In the genomic region with DNA sequence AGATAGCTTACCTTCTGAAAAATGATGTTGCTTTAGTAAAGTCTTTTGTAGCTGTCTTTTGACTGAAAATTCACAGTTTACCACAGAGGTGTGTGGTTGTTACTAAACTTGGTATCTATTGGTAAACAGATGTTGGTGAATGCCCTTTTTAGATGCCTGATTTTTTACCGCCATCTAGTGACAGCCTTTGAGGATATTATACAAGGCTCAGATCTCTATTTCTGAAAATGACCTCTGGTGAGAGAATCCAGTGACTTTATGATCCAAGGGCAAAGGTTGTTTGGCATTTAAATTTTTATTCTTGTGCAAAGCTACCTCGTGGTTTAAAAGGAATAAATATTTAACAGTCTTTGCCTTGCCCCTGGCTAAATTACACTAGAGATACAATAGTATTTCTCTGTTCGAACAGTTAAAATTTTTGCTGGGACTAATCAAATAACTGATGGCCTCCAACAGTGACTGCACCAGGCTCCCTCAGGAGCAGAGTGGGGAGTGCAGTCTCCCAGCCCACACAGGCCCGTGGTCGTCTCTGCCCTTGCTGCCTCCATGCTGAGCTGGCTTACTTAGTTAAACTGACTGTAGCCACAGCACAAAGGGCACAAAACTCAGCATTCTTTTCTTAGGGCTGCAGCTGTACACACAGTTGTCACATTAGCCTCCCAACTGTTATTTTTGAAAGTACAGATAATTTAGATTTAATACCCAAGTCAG, we compare ENCODE assay signal across 9 mouse cellular contexts. TPM values are rescaled to one million over a fixed set of nuclear protein-coding genes. Genes with fewer than 3 reads are reported as not detected.
DNase-seq lines count a peak whose midpoint lies in the region; ATAC-seq and TF ChIP-seq lines count a peak whose summit lies in the region.
"Had no signal": no experiment of that assay in that cellular context is flagged by ENCODE, and none has a peak within 500 bp of the region (broad histone marks: within the 10 kb centered on the region; RNA-seq: fewer than 3 reads in every experiment).

No protein-coding gene starts in this region.

- no peaks in the 10 kb centered on the region for H3K27me3 ChIP-seq in forebrain, postnatal 0 days (ENCODE audit: insufficient read depth, low read length)
- no peaks in the 10 kb centered on the region for H3K27me3 ChIP-seq in forebrain, embryonic 11.5 days (ENCODE audit: control insufficient read depth, insufficient read depth, low read length)
- no peaks in the 10 kb centered on the region for H3K27me3 ChIP-seq in neural tube, embryonic 13.5 days
- no peaks in the 10 kb centered on the region for H3K27me3 ChIP-seq in kidney, postnatal 0 days (ENCODE audit: insufficient read depth, low read length)
- no peaks in the 10 kb centered on the region for H3K27me3 ChIP-seq in stomach, postnatal 0 days (ENCODE audit: control insufficient read depth, insufficient read depth, low read length)
- H3K27me3 ChIP-seq: liver, embryonic 15.5 days had no signal

- TF ChIP-seq CTCF in forebrain, postnatal 0 days (IDR thresholded peaks at IDR 0.05; ENCODE audit: low read depth), result peak; percentile 68
- TF ChIP-seq CTCF in kidney, postnatal 0 days (IDR thresholded peaks at IDR 0.05; ENCODE audit: low read depth), result peak; percentile 77
- TF ChIP-seq CTCF in stomach, postnatal 0 days (IDR thresholded peaks at IDR 0.05; ENCODE audit: low read depth), result peak; percentile 74

- no peak overlapping the region for H3K4me2 ChIP-seq in forebrain, postnatal 0 days (ENCODE audit: low read depth)
- no peak overlapping the region for H3K4me2 ChIP-seq in forebrain, embryonic 11.5 days (ENCODE audit: low read depth, low read length, severe bottlenecking)
- H3K4me2 ChIP-seq in neural tube, embryonic 13.5 days, result no peak overlapping the region
- H3K4me2 ChIP-seq in kidney, postnatal 0 days (ENCODE audit: low read length), result no peak overlapping the region
- no peak overlapping the region for H3K4me2 ChIP-seq in stomach, postnatal 0 days (replicated peaks; ENCODE audit: low read depth)
- H3K4me2 ChIP-seq: liver, embryonic 15.5 days had no signal

- peak; percentile 47; the same call in 1 of the 2 replicates for ATAC-seq in forebrain, postnatal 0 days
- ATAC-seq in forebrain, embryonic 11.5 days (replicated peaks; ENCODE audit: low FRiP score), result no peak
- peak; percentile 72; the same call in 1 of the 2 replicates for ATAC-seq in neural tube, embryonic 13.5 days (ENCODE audit: low read depth)
- peak; percentile 45; the same call in 1 of the 2 replicates for ATAC-seq in kidney, postnatal 0 days (replicated peaks; ENCODE audit: low FRiP score, low read depth)
- no peak for ATAC-seq in stomach, postnatal 0 days (ENCODE audit: low FRiP score, low TSS enrichment)
- no peak for ATAC-seq in erythroblast, adult 5-6 weeks (replicated peaks; ENCODE audit: low FRiP score, poor library complexity, severe bottlenecking)

- H3K4me1 ChIP-seq in forebrain, postnatal 0 days (ENCODE audit: insufficient read depth), result no peaks in the 10 kb centered on the region
- no peaks in the 10 kb centered on the region for H3K4me1 ChIP-seq in forebrain, embryonic 11.5 days (replicated peaks; ENCODE audit: control insufficient read depth, insufficient read depth, low read length)
- peaks cover 4% of the 10 kb centered on the region; the same call in 1 of the 2 replicates for H3K4me1 ChIP-seq in neural tube, embryonic 13.5 days (replicated peaks)
- H3K4me1 ChIP-seq in kidney, postnatal 0 days (replicated peaks; ENCODE audit: insufficient read depth, low read length), result peaks cover 10% of the 10 kb centered on the region
- H3K4me1 ChIP-seq in stomach, postnatal 0 days (replicated peaks; ENCODE audit: control insufficient read depth, insufficient read depth), result no peaks in the 10 kb centered on the region

- no peak overlapping the region for H3K27ac ChIP-seq in forebrain, postnatal 0 days (ENCODE audit: low read depth, low read length)
- H3K27ac ChIP-seq in forebrain, embryonic 11.5 days (ENCODE audit: low read depth, low read length), result no peak overlapping the region
- no peak overlapping the region for H3K27ac ChIP-seq in neural tube, embryonic 13.5 days (replicated peaks)
- peak overlapping the region; percentile 80 for H3K27ac ChIP-seq in kidney, postnatal 0 days
- H3K27ac ChIP-seq in stomach, postnatal 0 days (replicated peaks), result no peak overlapping the region
- H3K27ac ChIP-seq: liver, embryonic 15.5 days had no signal

- TF ChIP-seq EP300 in stomach, postnatal 0 days (optimal IDR thresholded peaks at IDR 0.05), result no peak

- DNase-seq in forebrain, postnatal 0 days, result peak; percentile 56
- DNase-seq in forebrain, embryonic 11.5 days (ENCODE audit: low spot score), result no peak
- DNase-seq in neural tube, embryonic 10.5 days (ENCODE audit: extremely low spot score, low spot score), result no peak
- DNase-seq in kidney, postnatal 0 days (ENCODE audit: low spot score), result peak; percentile 64
- DNase-seq in stomach, postnatal 0 days (ENCODE audit: low spot score), result no peak
- no peak for DNase-seq in urinary bladder, adult 18-20 months (ENCODE audit: low spot score in 2 of 2)

- H3K4me3 ChIP-seq in forebrain, postnatal 0 days (ENCODE audit: low read depth, low read length), result no peak overlapping the region
- H3K4me3 ChIP-seq in forebrain, embryonic 11.5 days (ENCODE audit: low read depth, low read length), result no peak overlapping the region
- H3K4me3 ChIP-seq in neural tube, embryonic 13.5 days, result no peak overlapping the region
- H3K4me3 ChIP-seq in kidney, postnatal 0 days (replicated peaks; ENCODE audit: low read depth, low read length), result no peak overlapping the region
- H3K4me3 ChIP-seq in stomach, postnatal 0 days (ENCODE audit: low read depth, low read length), result no peak overlapping the region
- H3K4me3 ChIP-seq: liver, embryonic 15.5 days had no signal

- WGBS in forebrain, postnatal 0 days, result 47% methylated on average over 5 of the region's 5 CpGs
- 59% methylated on average over 5 of the region's 5 CpGs for WGBS in forebrain, embryonic 11.5 days
- WGBS in neural tube, embryonic 13.5 days, result 43% methylated on average over 5 of the region's 5 CpGs
- WGBS in kidney, postnatal 0 days, result 44% methylated on average over 5 of the region's 5 CpGs
- WGBS in stomach, postnatal 0 days, result 31% methylated on average over 5 of the region's 5 CpGs

- H3K9me3 ChIP-seq in forebrain, postnatal 0 days (ENCODE audit: low read length), result no peaks in the 10 kb centered on the region
- no peaks in the 10 kb centered on the region for H3K9me3 ChIP-seq in forebrain, embryonic 11.5 days (ENCODE audit: control insufficient read depth, low read length)
- H3K9me3 ChIP-seq in neural tube, embryonic 13.5 days, result no peaks in the 10 kb centered on the region
- no peaks in the 10 kb centered on the region for H3K9me3 ChIP-seq in kidney, postnatal 0 days (replicated peaks; ENCODE audit: low read length)
- no peaks in the 10 kb centered on the region for H3K9me3 ChIP-seq in stomach, postnatal 0 days (ENCODE audit: control insufficient read depth, low read length)
- H3K9me3 ChIP-seq: liver, embryonic 15.5 days had no signal

- H3K36me3 ChIP-seq in forebrain, postnatal 0 days (ENCODE audit: insufficient read depth), result peaks cover 47% of the 10 kb centered on the region
- no peaks in the 10 kb centered on the region; the same call in 1 of the 2 replicates for H3K36me3 ChIP-seq in forebrain, embryonic 11.5 days (ENCODE audit: control insufficient read depth, insufficient read depth, low read length)
- peaks cover 63% of the 10 kb centered on the region for H3K36me3 ChIP-seq in neural tube, embryonic 13.5 days
- peaks cover 15% of the 10 kb centered on the region for H3K36me3 ChIP-seq in kidney, postnatal 0 days (ENCODE audit: insufficient read depth, low read length)
- 0 out of 2 replicates have a peak, but pooled peaks cover 13% of the 10 kb centered on the region for H3K36me3 ChIP-seq in stomach, postnatal 0 days (ENCODE audit: control insufficient read depth, insufficient read depth, low read length)

- no peak overlapping the region for H3K9ac ChIP-seq in forebrain, postnatal 0 days
- no peak overlapping the region for H3K9ac ChIP-seq in forebrain, embryonic 11.5 days (ENCODE audit: low read length)
- H3K9ac ChIP-seq in neural tube, embryonic 13.5 days, result no peak overlapping the region
- no peak overlapping the region for H3K9ac ChIP-seq in kidney, postnatal 0 days (ENCODE audit: low read depth, low read length)
- no peak overlapping the region for H3K9ac ChIP-seq in stomach, postnatal 0 days (ENCODE audit: low read length)
- H3K9ac ChIP-seq: liver, embryonic 15.5 days had no signal

RNA-seq across cellular contexts. Expression of gene Gclc, which starts 27.3 kb away (rescaled TPM):
- total RNA-seq in forebrain, postnatal 0 days (2014; rRNA removed), result 25.8 and 28.4 TPM in 2 replicates
- 12.4 and 14.4 TPM in 2 replicates for polyA plus RNA-seq in forebrain, postnatal 0 days (2015; fragmentation: Nextera tagmentation; extraction: Ambion mirVana)
- polyA plus RNA-seq in forebrain, embryonic 11.5 days (2014; fragmentation: Nextera tagmentation; extraction: Ambion mirVana), result 23.6 and 24.7 TPM in 2 replicates
- 16.8 TPM in 2 replicates for polyA plus RNA-seq in neural tube, embryonic 13.5 days (2015; fragmentation: Nextera tagmentation; extraction: Ambion mirVana)
- 41.7 and 44.6 TPM in 2 replicates for polyA plus RNA-seq in kidney, postnatal 0 days (2015; fragmentation: Nextera tagmentation; extraction: Ambion mirVana)
- polyA plus RNA-seq in stomach, postnatal 0 days (2015; fragmentation: Nextera tagmentation; extraction: Ambion mirVana), result 18.1 and 20.2 TPM in 2 replicates
- 86.1 and 90.7 TPM in 2 replicates for total RNA-seq in erythroblast, adult 5-6 weeks (2015; ENCODE audit: low replicate concordance)
- 92.9 and 131 TPM in 2 replicates for total RNA-seq in erythroblast, adult 5-6 weeks (2017; ENCODE audit: low replicate concordance)

Comparison
In these comparisons a context has a peak if more than half of its experiments do, and no peak if none do; other contexts are left out.
1. ATAC-seq: peak in forebrain, postnatal 0 days (single experiment), neural tube, embryonic 13.5 days (single experiment) and kidney, postnatal 0 days (single experiment); none in forebrain, embryonic 11.5 days (single experiment), stomach, postnatal 0 days (single experiment) and erythroblast, adult 5-6 weeks (single experiment).
2. DNase-seq: peak in forebrain, postnatal 0 days (single experiment) and kidney, postnatal 0 days (single experiment); none in forebrain, embryonic 11.5 days (single experiment), neural tube, embryonic 10.5 days (single experiment), stomach, postnatal 0 days (single experiment) and urinary bladder, adult 18-20 months (0 of 2).
3. Peak in every context shown above with its lines, with median percentiles within 50 percentile points of each other: CTCF ChIP-seq.